Mouse (Mus musculus) kidney, adult 2 months (tissue): ENCODE data around the gene Smarcd1.

Experiments
- CTCF ChIP-seq: fragments of 200-500 bp; conservative IDR thresholded peaks from 2 replicates; pipeline ENCODE4 v1.5.1; 2011; ENCODE audit warnings: low read depth, mild to moderate bottlenecking, control low read depth, low read length, moderate library complexity, mixed read lengths; ENCODE audit not compliant: insufficient read depth, insufficient read length
- POLR2A ChIP-seq: fragments of 200-500 bp; IDR thresholded peaks from one replicate; pipeline ENCODE4 v1.6.1; 2011; ENCODE audit warnings: low read depth, low read length, control low read depth

DNA sequence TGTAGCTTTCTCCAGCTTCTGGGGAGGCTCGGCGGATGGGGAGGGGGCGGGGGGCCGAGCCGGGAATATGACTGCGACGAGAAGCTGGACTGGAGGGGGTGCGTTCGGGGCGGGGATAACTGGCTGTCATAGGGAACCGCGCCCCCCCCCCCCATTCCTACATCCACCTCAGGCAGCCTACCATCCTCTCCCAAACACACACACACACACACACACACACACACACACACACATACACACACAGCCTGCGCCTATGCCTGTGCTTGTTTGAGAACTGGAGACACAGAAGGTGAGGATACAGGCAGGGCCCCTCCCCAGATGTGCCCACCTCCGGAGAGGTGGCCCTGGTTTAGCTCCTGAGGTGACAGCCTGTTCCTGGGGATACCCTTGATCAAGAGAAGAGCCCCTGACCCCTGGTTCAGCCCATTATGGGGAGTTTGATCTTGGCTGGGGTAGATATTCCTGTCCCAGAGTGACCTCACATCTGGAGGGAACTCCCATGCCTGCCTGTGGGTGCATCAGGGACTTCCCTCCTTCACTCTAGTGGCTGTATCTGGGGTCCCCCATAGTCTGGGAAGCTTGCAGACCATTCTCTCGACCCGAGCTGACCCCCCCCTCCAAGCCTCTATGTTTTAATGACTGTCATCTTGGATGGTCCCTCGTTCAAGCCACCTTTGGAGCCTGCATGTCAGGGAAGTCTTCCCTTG is 30.8 kb upstream of the Smarcd1 start:
- TF ChIP-seq CTCF (no peak), POLR2A (no peak)
